Mouse (Mus musculus) granulocyte monocyte progenitor cell, adult 5-6 weeks (primary cell): ENCODE measurements around the gene Prok2. TPM values are rescaled to one million over a fixed set of nuclear protein-coding genes. Genes with fewer than 3 reads are reported as not detected.

Source experiments
- total RNA-seq, 2 experiments: library from RNA; stranded (forward) in 1 of 2; stranded (reverse) in 1 of 2; fragments of 200-712, 200-1000 nt in 1 of 2; fragments of >200 nt in 1 of 2; fragmentation: Nextera tagmentation in 1 of 2; gene quantifications; 2 replicates each; pipeline ENCODE4 v1.2.3; 2014 to 2017

Gene Prok2
- total RNA-seq, 2 experiments from 2014 or later, result not detected

Other genes starting within 250 kb of the Prok2 start
- 124 and 128 TPM in 2 replicates for gene Foxp1, start 203.7 kb downstream of the Prok2 start, total RNA-seq (2014; fragmentation: Nextera tagmentation)
- gene Foxp1, start 203.7 kb downstream of the Prok2 start, total RNA-seq (2017), result 62.0 and 68.5 TPM in 2 replicates
- gene Eif4e3, start 59.6 kb downstream of the Prok2 start, total RNA-seq (2014; fragmentation: Nextera tagmentation), result 23.2 and 33.9 TPM in 2 replicates
- 24.1 and 26.8 TPM in 2 replicates for gene Eif4e3, start 59.6 kb downstream of the Prok2 start, total RNA-seq (2017)
- 28.1 and 28.6 TPM in 2 replicates for gene Gm20696, start 59.6 kb downstream of the Prok2 start, total RNA-seq (2014; fragmentation: Nextera tagmentation)
- gene Gm20696, start 59.6 kb downstream of the Prok2 start, total RNA-seq (2017), result 5.2 and 7.3 TPM in 2 replicates
- gene Gpr27, start 33.7 kb downstream of the Prok2 start, total RNA-seq (2014; fragmentation: Nextera tagmentation), result not detected in 2 replicates
- gene Gpr27, start 33.7 kb downstream of the Prok2 start, total RNA-seq (2017), result 0.09 TPM in 1 of 2 replicates, not detected in the other